Mouse (Mus musculus) erythroblast, embryonic 14.5 days (primary cell): ENCODE results near the gene Gm10521.

Source experiments
- GATA1 ChIP-seq: IDR thresholded peaks from 2 replicates; pipeline ENCODE4 v1.6.1; 2012; ENCODE audit warnings: low read length, inconsistent platforms, mixed read lengths
- TAL1 ChIP-seq: IDR thresholded peaks from 3 replicates; pipeline ENCODE4 v1.6.1; 2012; ENCODE audit warnings: low read length, inconsistent platforms, mixed read lengths

DNA sequence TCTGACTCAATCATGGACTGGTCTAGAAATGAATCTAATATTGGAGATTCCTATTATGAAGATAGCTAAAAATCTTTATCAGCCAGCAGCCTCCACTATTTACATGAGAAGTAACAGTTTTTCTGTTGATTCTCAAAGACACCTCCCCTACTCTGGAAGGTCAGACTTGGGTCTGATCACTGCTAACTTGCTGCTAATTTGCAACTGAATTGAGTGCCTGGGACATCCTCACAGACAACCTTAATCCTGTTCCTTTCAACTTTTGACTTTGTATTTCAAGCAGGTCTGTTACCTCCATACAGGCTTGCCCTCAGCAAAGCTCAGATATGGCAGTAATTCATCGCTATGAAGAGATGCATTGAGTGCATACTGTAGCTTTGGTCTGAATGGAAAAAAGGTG is 8.5 kb downstream of the Gm10521 start:
- TF ChIP-seq GATA1 (no peak), TAL1 (no peak)
